Mouse (Mus musculus) hindbrain, embryonic 11.5 days (tissue): ENCODE data around the gene Galr2. TPM values are rescaled to one million over a fixed set of nuclear protein-coding genes. Genes with fewer than 3 reads are reported as not detected.

ENCODE experiments used
- ATAC-seq: fragments of 200-750 bp; cut with Nextera tagmentation; 2 replicates; pipeline ENCODE4 v1.8.0; 2017; ENCODE audit warnings: mild to moderate bottlenecking, moderate TSS enrichment, moderate library complexity; ENCODE audit not compliant: low FRiP score
- DNase-seq: peaks from one replicate; pipeline ENCODE4 v3.0.0-alpha.2; 2015; ENCODE audit warnings: low spot score
- H3K27ac ChIP-seq: fragments of 300-500 bp; sonication (generic); 2 replicates; pipeline ENCODE4 v1.5.1; 2014; ENCODE audit warnings: mild to moderate bottlenecking, low read depth, low read length
- H3K27me3 ChIP-seq: fragments of 300-500 bp; sonication (generic); 2 replicates; pipeline ENCODE4 v1.6.1; 2014; ENCODE audit warnings: mild to moderate bottlenecking, low read length, moderate library complexity, mixed read lengths; ENCODE audit not compliant: control insufficient read depth, insufficient read depth
- H3K36me3 ChIP-seq: fragments of 300-500 bp; sonication (generic); 2 replicates; pipeline ENCODE4 v1.6.1; 2014; ENCODE audit warnings: mild to moderate bottlenecking, low read length, moderate library complexity, mixed read lengths; ENCODE audit not compliant: control insufficient read depth, insufficient read depth
- H3K4me1 ChIP-seq: fragments of 300-500 bp; sonication (generic); replicated peaks from 2 replicates; pipeline ENCODE4 v1.6.1; 2014; ENCODE audit warnings: low read length, mixed read lengths; ENCODE audit not compliant: control insufficient read depth, insufficient read depth
- H3K4me2 ChIP-seq: fragments of 300-500 bp; sonication (generic); replicated peaks from 2 replicates; pipeline ENCODE4 v1.6.1; 2014; ENCODE audit warnings: mild to moderate bottlenecking, low read depth, low read length
- H3K4me3 ChIP-seq: fragments of 300-500 bp; sonication (generic); 2 replicates; pipeline ENCODE4 v1.5.1; 2014; ENCODE audit warnings: low read depth, low read length
- H3K9ac ChIP-seq: fragments of 300-500 bp; sonication (generic); 2 replicates; pipeline ENCODE4 v1.6.1; 2014; ENCODE audit warnings: low read depth, low read length
- H3K9me3 ChIP-seq: fragments of 300-500 bp; sonication (generic); 2 replicates; pipeline ENCODE4 v1.6.1; 2016; ENCODE audit warnings: low read length; ENCODE audit not compliant: control insufficient read depth
- WGBS: fragments of 180-500 bp; shearing (Covaris S2); extraction: QIAGEN DNeasy Blood & Tissue Kit; methylation state at CpG from one replicate; pipeline ENCODE4 v1.1.7; 2014; 5-methylcytosine and 5-hydroxymethylcytosine counted together
- polyA plus RNA-seq: library from polyadenylated mRNA; unstranded; fragments of >200 nt; fragmentation: Nextera tagmentation; extraction: Ambion mirVana; gene quantifications from 2 replicates; pipeline ENCODE4 v1.2.1, GENCODE M21; 2014

The Galr2 gene
- polyA plus RNA-seq, 1 experiment from 2014 or later, result 0.54 TPM

DNA sequence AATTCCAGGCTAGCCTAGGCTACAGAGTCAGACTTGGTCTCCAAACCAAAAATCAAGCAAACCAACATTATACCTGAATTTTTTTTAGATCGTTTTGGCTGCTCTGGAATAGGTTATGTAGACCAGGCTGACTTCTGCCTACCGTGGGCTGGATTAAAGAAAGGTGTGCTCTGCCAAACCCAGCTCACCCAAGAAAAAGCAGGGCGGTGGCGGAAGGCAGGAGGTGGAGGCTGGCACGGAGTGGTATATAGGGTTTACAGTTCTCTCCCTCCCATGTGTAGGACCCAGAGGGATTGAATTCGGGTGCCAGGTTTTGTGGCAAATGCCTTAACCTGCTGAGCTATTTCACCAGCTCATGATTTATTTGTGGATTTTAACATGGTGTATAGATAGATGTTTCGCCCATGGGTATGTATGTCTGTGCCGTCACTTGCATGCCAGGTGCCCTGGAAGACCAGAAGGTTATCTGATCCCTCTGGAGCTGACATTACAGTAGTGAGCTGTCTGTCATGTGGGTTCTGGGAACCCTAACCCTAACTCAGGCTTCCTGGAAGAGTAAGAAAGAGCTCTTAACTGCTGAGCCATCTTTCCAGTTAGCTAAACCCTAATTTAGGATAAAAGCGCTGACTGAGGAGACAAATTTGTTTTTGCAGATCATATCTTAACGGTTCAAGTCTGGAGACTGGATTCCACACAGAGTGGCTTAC is 26.4 kb downstream of the Galr2 start, which contains the start of gene Exoc7:
Exoc7 (minus strand) TSS at position 215 of the 707 bp plus-strand sequence.
- peak; percentile 34; the same call in 1 of the 2 replicates for ATAC-seq
- WGBS, result 88% methylated on average over 10 of the region's 10 CpGs

DNA sequence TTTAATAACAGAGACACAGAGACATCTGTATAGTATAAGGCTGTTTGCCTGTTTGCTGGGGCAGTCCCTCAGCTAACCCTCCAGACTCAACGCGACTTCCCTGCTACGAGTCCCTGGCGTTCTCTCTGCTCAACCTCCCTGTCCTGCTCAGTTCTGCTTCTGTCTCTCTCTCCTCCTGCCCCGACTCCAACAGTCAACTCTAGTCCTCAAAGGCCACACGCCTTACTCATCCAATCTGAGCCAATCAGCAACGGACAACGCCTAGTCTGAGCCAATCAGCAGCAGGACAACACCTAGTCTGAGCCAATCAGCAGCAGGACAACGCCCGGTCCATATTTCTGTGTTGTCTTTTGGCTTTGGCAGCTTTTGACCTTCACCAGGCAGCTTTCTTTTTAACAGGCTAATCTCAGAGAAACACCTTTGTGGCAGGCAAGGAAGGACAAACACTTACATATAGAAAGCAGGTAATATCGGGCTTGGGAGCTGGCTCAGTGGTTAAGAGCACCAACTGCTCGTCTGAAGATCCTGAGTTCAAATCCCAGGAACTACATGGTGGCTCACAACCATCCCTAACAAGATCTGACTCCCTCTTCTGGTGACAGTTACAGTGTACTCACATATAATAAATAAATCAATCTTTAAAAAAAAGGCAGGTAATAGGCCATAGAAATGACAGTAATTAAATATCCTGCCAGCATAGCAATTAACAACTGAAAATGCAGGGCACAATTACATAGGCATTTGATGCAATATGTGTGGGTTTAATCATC is 27.2 kb downstream of the Galr2 start:
- Histone ChIP-seq H3K27me3 (no peaks in the 10 kb centered on the region), H3K4me2 (no peak overlapping the region), H3K4me3 (no peak overlapping the region), H3K9ac (no peak overlapping the region), H3K27ac (no peak overlapping the region), H3K4me1 (no peaks in the 10 kb centered on the region), H3K9me3 (no peaks in the 10 kb centered on the region), H3K36me3 (0 out of 2 replicates have a peak, but pooled peaks cover 2% of the 10 kb centered on the region)
- DNase-seq (no peak), ATAC-seq (no peak)
- 92% methylated on average over 12 of the region's 12 CpGs for WGBS

More for the DNA sequence above, 26.4 kb downstream of the Galr2 start, which contains the start of gene Exoc7:
- H3K9ac ChIP-seq, result peak within 1 kb of the TSS; percentile 71
- 0 out of 2 replicates have a peak within 1 kb of the TSS, but pooled peaks have one; percentile 27 for H3K27ac ChIP-seq
- DNase-seq, result no peak
- peak within 1 kb of the TSS; percentile 78 for H3K4me2 ChIP-seq
- no peaks in the 10 kb centered on the region for H3K27me3 ChIP-seq
- no peaks in the 10 kb centered on the region for H3K4me1 ChIP-seq
- H3K36me3 ChIP-seq, result 0 out of 2 replicates have a peak, but pooled peaks cover 2% of the 10 kb centered on the region
- peak within 1 kb of the TSS; percentile 68 for H3K4me3 ChIP-seq
- no peaks in the 10 kb centered on the region for H3K9me3 ChIP-seq

DNA sequence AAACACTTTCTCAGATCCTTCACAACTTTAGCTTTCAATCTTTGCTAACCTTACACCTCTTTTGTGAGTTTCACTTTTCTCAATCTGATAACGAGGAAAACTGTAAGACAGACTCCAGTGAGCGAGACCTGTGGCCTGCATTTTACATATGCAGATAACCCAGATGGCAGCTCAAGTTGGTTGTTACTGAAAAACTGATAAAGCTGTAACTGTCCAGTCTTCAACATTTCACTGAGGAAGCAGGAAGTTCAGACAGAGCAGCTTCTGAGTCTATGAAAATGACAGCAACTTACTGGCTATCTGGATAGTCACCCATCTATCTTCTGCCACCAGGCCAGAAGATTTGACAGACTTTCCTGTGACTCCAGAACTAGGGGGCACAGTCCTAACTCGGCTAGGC is 28.9 kb downstream of the Galr2 start:
- no peaks in the 10 kb centered on the region for H3K9me3 ChIP-seq
- no peak overlapping the region for H3K9ac ChIP-seq
- no peaks in the 10 kb centered on the region for H3K27me3 ChIP-seq
- ATAC-seq, result no peak
- H3K27ac ChIP-seq, result no peak overlapping the region
- H3K4me1 ChIP-seq, result no peaks in the 10 kb centered on the region
- 0 out of 2 replicates have a peak, but pooled peaks cover 1% of the 10 kb centered on the region for H3K36me3 ChIP-seq
- H3K4me2 ChIP-seq, result no peak overlapping the region
- no peak for DNase-seq
- no peak overlapping the region for H3K4me3 ChIP-seq
- WGBS, result 76% methylated on average over 3 of the region's 3 CpGs

DNA sequence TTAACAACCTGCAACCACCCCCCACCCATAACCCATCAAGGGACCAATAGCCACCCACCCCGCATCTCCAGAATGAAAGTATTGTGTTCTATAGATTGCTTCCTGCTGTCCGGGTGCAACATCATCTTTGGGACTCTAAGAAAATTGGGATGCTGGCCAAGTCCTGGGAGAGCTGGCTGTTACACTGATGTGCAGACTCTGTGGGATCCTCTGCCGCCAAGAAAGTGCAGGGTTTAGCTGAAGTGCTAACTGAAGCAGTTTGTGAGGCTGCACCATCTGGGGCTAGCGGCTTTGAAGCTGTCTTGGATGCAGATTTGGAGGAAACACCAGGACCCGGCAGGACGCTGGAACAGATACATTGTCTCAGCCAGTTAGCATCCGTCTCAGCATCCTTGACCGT is 30.4 kb downstream of the Galr2 start:
- no peaks in the 10 kb centered on the region; the same call in 1 of the 2 replicates for H3K4me1 ChIP-seq
- 57% methylated on average over 8 of the region's 8 CpGs for WGBS
- ATAC-seq, result no peak
- no peak for DNase-seq
- H3K9ac ChIP-seq, result no peak overlapping the region
- H3K4me3 ChIP-seq, result no peak overlapping the region
- H3K27ac ChIP-seq, result no peak overlapping the region
- no peak overlapping the region for H3K4me2 ChIP-seq
- no peaks in the 10 kb centered on the region for H3K27me3 ChIP-seq
- H3K36me3 ChIP-seq, result no peaks in the 10 kb centered on the region
- H3K9me3 ChIP-seq, result no peaks in the 10 kb centered on the region

DNA sequence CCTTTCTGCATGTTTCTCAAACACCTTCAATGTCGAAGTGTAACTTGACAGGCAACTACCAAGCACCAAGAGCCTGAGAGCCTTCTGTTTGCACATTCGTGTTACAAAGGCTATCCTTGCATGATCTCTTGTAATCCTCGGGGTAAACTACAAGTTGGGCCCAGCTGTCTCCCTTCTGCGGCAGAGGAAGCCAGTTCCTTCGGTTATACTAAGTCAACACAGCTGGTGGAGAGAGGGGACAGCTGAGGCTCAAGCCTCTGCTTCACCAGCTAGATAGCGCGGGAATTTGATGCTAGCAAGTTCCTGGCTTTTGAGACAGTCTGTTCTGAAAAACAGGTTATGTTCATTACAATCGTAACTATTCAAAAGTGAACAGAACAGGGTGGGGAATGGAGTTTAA is 31.6 kb downstream of the Galr2 start:
- Histone ChIP-seq H3K9me3 (no peaks in the 10 kb centered on the region), H3K4me1 (no peaks in the 10 kb centered on the region; the same call in 1 of the 2 replicates), H3K9ac (no peak overlapping the region), H3K36me3 (no peaks in the 10 kb centered on the region), H3K27me3 (no peaks in the 10 kb centered on the region), H3K4me2 (no peak overlapping the region), H3K27ac (no peak overlapping the region), H3K4me3 (no peak overlapping the region)
- 52% methylated on average over 8 of the region's 8 CpGs for WGBS
- ATAC-seq, result no peak
- no peak for DNase-seq

DNA sequence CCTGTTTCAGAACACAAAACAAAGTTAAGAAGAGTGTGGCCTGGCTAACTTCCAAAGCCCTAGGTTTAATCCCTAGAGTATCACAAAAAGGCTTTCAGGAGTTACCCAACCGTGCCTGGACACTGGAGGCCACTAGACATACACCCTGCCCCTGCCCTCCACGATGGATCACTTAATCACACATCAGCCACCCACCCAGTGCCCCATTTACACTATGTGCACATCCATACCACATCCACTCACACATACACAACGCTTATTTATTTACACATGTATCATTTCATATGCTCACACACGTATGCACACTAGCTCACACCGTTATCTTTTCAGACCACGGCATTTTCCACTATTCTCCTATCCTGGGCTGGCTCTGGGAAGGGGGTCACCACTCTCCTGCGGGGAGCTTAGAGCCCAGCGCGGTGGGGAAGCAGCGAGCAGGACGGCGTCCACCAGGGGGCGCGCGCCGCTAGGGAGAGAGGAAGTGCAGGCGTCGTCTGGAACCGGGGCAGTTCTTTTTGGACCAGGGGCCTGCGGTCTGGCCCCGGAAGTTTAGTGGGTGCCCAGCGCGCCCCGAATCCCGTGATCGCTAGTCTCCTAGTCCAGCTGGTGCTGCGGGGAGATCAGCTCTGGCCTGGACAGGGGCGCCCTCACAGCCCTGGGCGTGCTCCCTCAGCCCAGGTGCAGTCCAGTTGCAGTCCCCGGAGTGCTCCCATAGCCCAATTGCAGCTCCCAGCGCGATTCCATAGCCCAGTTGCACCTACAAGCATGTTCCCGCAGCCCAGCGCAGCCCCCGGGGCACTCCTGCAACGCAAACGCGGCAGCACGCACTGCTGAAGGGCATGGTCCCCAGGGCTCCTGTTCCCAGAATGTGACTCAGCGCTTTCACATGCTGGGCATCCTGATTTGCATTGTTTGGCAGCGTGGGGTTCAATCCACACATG is 38.2 kb downstream of the Galr2 start:
- H3K9me3 ChIP-seq, result no peaks in the 10 kb centered on the region
- 2% methylated on average over 41 of the region's 41 CpGs for WGBS
- peak overlapping the region; percentile 66 for H3K9ac ChIP-seq
- H3K4me2 ChIP-seq, result peak overlapping the region; percentile 93
- no peak overlapping the region for H3K27ac ChIP-seq
- H3K27me3 ChIP-seq, result no peaks in the 10 kb centered on the region
- H3K36me3 ChIP-seq, result no peaks in the 10 kb centered on the region
- H3K4me1 ChIP-seq, result peaks cover 2% of the 10 kb centered on the region; the same call in 1 of the 2 replicates
- peak; percentile 72 for ATAC-seq
- DNase-seq, result peak; percentile 94
- H3K4me3 ChIP-seq, result peak overlapping the region; percentile 32

DNA sequence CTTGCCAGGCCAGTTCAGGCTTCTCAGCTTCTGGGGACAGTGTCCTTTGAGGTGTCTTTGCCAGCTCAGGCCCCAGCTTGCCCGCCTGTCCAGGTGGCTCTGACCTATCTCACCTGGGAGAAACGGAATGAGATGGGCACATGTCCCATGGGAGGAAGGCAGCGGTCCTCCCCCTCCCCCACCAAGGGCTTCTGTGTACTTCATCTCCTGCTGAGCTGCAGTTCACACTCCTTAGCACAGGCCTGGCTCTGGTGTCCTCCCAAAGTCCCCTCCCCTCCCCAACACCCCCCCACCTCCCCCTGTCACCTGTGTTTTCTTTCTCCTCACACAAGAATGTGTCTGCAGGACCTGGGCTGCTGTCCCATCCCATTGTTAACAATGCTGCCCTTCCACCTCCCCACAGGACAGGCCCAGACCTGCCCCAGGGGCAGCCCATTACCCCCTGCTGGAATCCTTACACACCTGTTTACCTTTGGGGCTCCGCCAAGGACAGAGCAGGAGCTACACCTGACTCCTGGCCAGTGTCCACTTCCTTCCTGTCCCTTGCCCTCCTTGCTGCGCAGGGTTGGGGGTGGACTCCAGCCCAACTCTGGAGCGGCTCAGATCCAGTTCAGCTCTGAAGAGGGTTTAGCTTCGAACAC is 46.3 kb downstream of the Galr2 start:
- DNase-seq (no peak), ATAC-seq (no peak)
- Histone ChIP-seq H3K4me1 (peaks cover 18% of the 10 kb centered on the region), H3K27ac (no peak overlapping the region), H3K4me3 (no peak overlapping the region), H3K4me2 (no peak overlapping the region), H3K27me3 (peaks cover 2% of the 10 kb centered on the region; the same call in 1 of the 2 replicates), H3K9me3 (no peaks in the 10 kb centered on the region), H3K36me3 (no peaks in the 10 kb centered on the region), H3K9ac (no peak overlapping the region)
- 70% methylated on average over 7 of the region's 7 CpGs for WGBS
